ENCODE assay signal across 14 mouse cellular contexts in genomic region chr5:7655280-7655679, GRCm38 (mm10).
A peak's percentile ranks its signal among the peaks of the same experiment; 100 is the strongest.
DNase-seq lines count a peak whose midpoint lies in the region; ATAC-seq lines count a peak whose summit lies in the region.
"Had no signal": no experiment of that assay in that cellular context is flagged by ENCODE, and none has a peak within 500 bp of the region (broad histone marks: within the 10 kb centered on the region; RNA-seq: fewer than 3 reads in every experiment).

No protein-coding gene starts in this region.

- peaks cover 2% of the 10 kb centered on the region; the same call in 1 of the 2 replicates for H3K4me1 ChIP-seq in forebrain, embryonic 16.5 days (replicated peaks; ENCODE audit: control insufficient read depth, insufficient read depth, low read length)
- H3K4me1 ChIP-seq in kidney, embryonic 15.5 days = no peaks in the 10 kb centered on the region
- H3K4me1 ChIP-seq: heart, embryonic 10.5 days had no signal

- no peaks in the 10 kb centered on the region for H3K36me3 ChIP-seq in forebrain, embryonic 16.5 days (ENCODE audit: control insufficient read depth, insufficient read depth)
- H3K36me3 ChIP-seq in kidney, embryonic 15.5 days = no peaks in the 10 kb centered on the region
- H3K36me3 ChIP-seq: heart, embryonic 10.5 days had no signal

- H3K27me3 ChIP-seq in forebrain, embryonic 16.5 days (replicated peaks; ENCODE audit: control insufficient read depth, insufficient read depth, low read length) = no peaks in the 10 kb centered on the region
- H3K27me3 ChIP-seq in kidney, embryonic 15.5 days = no peaks in the 10 kb centered on the region
- H3K27me3 ChIP-seq: Patski had no signal

- DNase-seq in layer of hippocampus, adult 11-12 months (ENCODE audit: low spot score) = peak; percentile 12
- DNase-seq in layer of hippocampus, postnatal 25 days (ENCODE audit: extremely low spot score in 1 of 2, low spot score in 1 of 2) = no peak
- peak; percentile 87 for DNase-seq in Muller cell, postnatal 12 days (ENCODE audit: inconsistent ontology term)
- peak; percentile 33 for DNase-seq in cerebellum, adult 11-12 months
- DNase-seq in heart, postnatal 4 days = no peak
- DNase-seq in urinary bladder, postnatal 14 days (ENCODE audit: low spot score) = no peak
- DNase-seq: adrenal gland, postnatal 25 days; liver; lung, postnatal 36 days had no signal

- ATAC-seq in forebrain, embryonic 16.5 days = peak; percentile 92
- no peak for ATAC-seq in kidney, embryonic 15.5 days (replicated peaks; ENCODE audit: low FRiP score)
- ATAC-seq: Patski had no signal

- 33% methylated on average over 2 of the region's 2 CpGs for WGBS in forebrain, embryonic 16.5 days
- 85% methylated on average over 2 of the region's 2 CpGs for WGBS in kidney, embryonic 15.5 days

- H3K4me3 ChIP-seq in forebrain, embryonic 16.5 days (replicated peaks; ENCODE audit: low read length) = no peak overlapping the region
- H3K4me3 ChIP-seq in kidney, embryonic 15.5 days (replicated peaks) = no peak overlapping the region
- H3K4me3 ChIP-seq: heart, embryonic 10.5 days; myocyte had no signal

- no peak overlapping the region for H3K4me2 ChIP-seq in forebrain, embryonic 16.5 days (ENCODE audit: low read length)
- H3K4me2 ChIP-seq in kidney, embryonic 15.5 days = no peak overlapping the region

- H3K27ac ChIP-seq in forebrain, embryonic 16.5 days (ENCODE audit: low read length) = no peak overlapping the region
- no peak overlapping the region for H3K27ac ChIP-seq in kidney, embryonic 15.5 days
- H3K27ac ChIP-seq: heart, embryonic 10.5 days had no signal

- no peak overlapping the region for H3K9ac ChIP-seq in forebrain, embryonic 16.5 days (replicated peaks; ENCODE audit: low read depth, low read length)
- H3K9ac ChIP-seq in kidney, embryonic 15.5 days = no peak overlapping the region

- no peaks in the 10 kb centered on the region for H3K9me3 ChIP-seq in forebrain, embryonic 16.5 days (ENCODE audit: control insufficient read depth, low read length)
- H3K9me3 ChIP-seq in kidney, embryonic 15.5 days (replicated peaks) = no peaks in the 10 kb centered on the region
- H3K9me3 ChIP-seq: heart, embryonic 10.5 days had no signal

Comparison
In these comparisons a context has a peak if more than half of its experiments do, and no peak if none do; other contexts are left out.
1. DNase-seq: peak in layer of hippocampus, adult 11-12 months (single experiment), Muller cell, postnatal 12 days (single experiment) and cerebellum, adult 11-12 months (single experiment); none in layer of hippocampus, postnatal 25 days (0 of 2), heart, postnatal 4 days (single experiment) and urinary bladder, postnatal 14 days (single experiment).